8 mouse cellular contexts compared by ENCODE assay signal in genomic region chr1:118388127-118388756, GRCm38 (mm10). TPM values are rescaled to one million over a fixed set of nuclear protein-coding genes. Genes with fewer than 3 reads are reported as not detected.
A peak's percentile ranks its signal among the peaks of the same experiment; 100 is the strongest.
DNase-seq lines count a peak whose midpoint lies in the region; ATAC-seq lines count a peak whose summit lies in the region.

No protein-coding gene starts in this region.

- DNase-seq in left cerebral cortex, adult 18-20 months (ENCODE audit: low spot score in 2 of 2), result peak; percentile 69 to 73
- no peak for DNase-seq in left cerebral cortex, adult 11 months (ENCODE audit: low spot score)
- peak; percentile 43 for DNase-seq in embryo, embryonic 11.5 days (ENCODE audit: low read depth, low spot score)
- peak; percentile 46 to 69 for DNase-seq in gastrocnemius, postnatal 4 days (ENCODE audit: low spot score in 2 of 2)
- DNase-seq in midbrain, embryonic 14.5 days, result peak; percentile 86
- peak; percentile 56 for DNase-seq in spleen, adult 12 weeks (ENCODE audit: low spot score)

- H3K27ac ChIP-seq in intestine, embryonic 16.5 days (ENCODE audit: low read length), result peak overlapping the region; percentile 95
- peak overlapping the region; percentile 90 for H3K27ac ChIP-seq in limb, embryonic 12.5 days
- H3K27ac ChIP-seq in midbrain, embryonic 14.5 days (replicated peaks; ENCODE audit: low read depth, low read length), result peak overlapping the region; percentile 80

- H3K4me2 ChIP-seq in intestine, embryonic 16.5 days (ENCODE audit: low read depth, low read length), result peak overlapping the region; percentile 57
- H3K4me2 ChIP-seq in limb, embryonic 12.5 days, result peak overlapping the region; percentile 72
- peak overlapping the region; percentile 62 for H3K4me2 ChIP-seq in midbrain, embryonic 14.5 days (ENCODE audit: low read length)

- WGBS in intestine, embryonic 16.5 days, result under 1% methylated on average over 19 of the region's 19 CpGs
- under 1% methylated on average over 19 of the region's 19 CpGs for WGBS in limb, embryonic 12.5 days
- under 1% methylated on average over 19 of the region's 19 CpGs for WGBS in midbrain, embryonic 14.5 days

- no peaks in the 10 kb centered on the region for H3K4me1 ChIP-seq in intestine, embryonic 16.5 days (ENCODE audit: control insufficient read depth, insufficient read depth, low read length)
- peaks cover 16% of the 10 kb centered on the region for H3K4me1 ChIP-seq in limb, embryonic 12.5 days (replicated peaks)
- H3K4me1 ChIP-seq in midbrain, embryonic 14.5 days (ENCODE audit: control insufficient read depth, insufficient read depth, low read length), result peaks cover 21% of the 10 kb centered on the region

- H3K4me3 ChIP-seq in intestine, embryonic 16.5 days (ENCODE audit: low read length), result peak overlapping the region; percentile 98
- H3K4me3 ChIP-seq in limb, embryonic 12.5 days (replicated peaks), result peak overlapping the region; percentile 90
- H3K4me3 ChIP-seq in midbrain, embryonic 14.5 days (replicated peaks; ENCODE audit: low read depth, low read length), result peak overlapping the region; percentile 89

- ATAC-seq in intestine, embryonic 16.5 days, result peak; percentile 41
- ATAC-seq in limb, embryonic 12.5 days (ENCODE audit: insufficient number of reproducible peaks, insufficient read depth, low FRiP score, low TSS enrichment, low read depth), result peak; percentile 1; the same call in 1 of the 2 replicates
- 0 out of 2 replicates have a peak, but pooled peaks have one; percentile 12 for ATAC-seq in midbrain, embryonic 14.5 days (ENCODE audit: low FRiP score, low TSS enrichment)

- no peaks in the 10 kb centered on the region for H3K27me3 ChIP-seq in intestine, embryonic 16.5 days (replicated peaks; ENCODE audit: control insufficient read depth, insufficient read depth, low read length)
- H3K27me3 ChIP-seq in limb, embryonic 12.5 days, result no peaks in the 10 kb centered on the region
- no peaks in the 10 kb centered on the region for H3K27me3 ChIP-seq in midbrain, embryonic 14.5 days (ENCODE audit: control insufficient read depth, insufficient read depth, low read length)

- H3K9me3 ChIP-seq in intestine, embryonic 16.5 days (ENCODE audit: control insufficient read depth, low read length), result no peaks in the 10 kb centered on the region
- H3K9me3 ChIP-seq in limb, embryonic 12.5 days, result no peaks in the 10 kb centered on the region
- H3K9me3 ChIP-seq in midbrain, embryonic 14.5 days (ENCODE audit: control insufficient read depth, low read length), result no peaks in the 10 kb centered on the region

- peak overlapping the region; percentile 76 for H3K9ac ChIP-seq in intestine, embryonic 16.5 days (ENCODE audit: low read depth, low read length)
- H3K9ac ChIP-seq in limb, embryonic 12.5 days (replicated peaks), result peak overlapping the region; percentile 78
- H3K9ac ChIP-seq in midbrain, embryonic 14.5 days (replicated peaks; ENCODE audit: low read length), result peak overlapping the region; percentile 54

- H3K36me3 ChIP-seq in intestine, embryonic 16.5 days (ENCODE audit: control insufficient read depth, insufficient read depth, low read length), result no peaks in the 10 kb centered on the region
- H3K36me3 ChIP-seq in limb, embryonic 12.5 days, result peaks cover 4% of the 10 kb centered on the region
- no peaks in the 10 kb centered on the region for H3K36me3 ChIP-seq in midbrain, embryonic 14.5 days (ENCODE audit: control insufficient read depth, insufficient read depth, low read length)

RNA-seq across cellular contexts. Expression of gene Clasp1, which starts 0.6 kb away (rescaled TPM):
- total RNA-seq in left cerebral cortex, adult 18-20 months (2021), result 100 to 1,000 TPM; 106 to 109 TPM
- total RNA-seq in gastrocnemius, postnatal 4 days (2021), result 100 to 1,000 TPM; 116 to 132 TPM
- 24.0 and 24.9 TPM in 2 replicates for polyA plus RNA-seq in intestine, embryonic 16.5 days (2015; fragmentation: Nextera tagmentation; extraction: Ambion mirVana)
- polyA plus RNA-seq in limb, embryonic 12.5 days (2016; fragmentation: Nextera tagmentation; extraction: Ambion mirVana), result 77.7 and 78.5 TPM in 2 replicates
- polyA plus RNA-seq in midbrain, embryonic 14.5 days (2014; fragmentation: Nextera tagmentation; extraction: Ambion mirVana), result 116 and 140 TPM in 2 replicates
